Mouse (Mus musculus): Measurements from ENCODE around the gene 4930503E14Rik.
"Not testable (repeated sequence)": the region's sequence is repeated elsewhere in the genome, so short reads cannot be mapped to it uniquely, and the experiment has no call there.

Gene 4930503E14Rik

GRCm38 (mm10) chr14:44213154-44213553 lies at the start of gene 4930503E14Rik:
TSS of gene 4930503E14Rik (minus strand) at chr14:44213254.
- DNase-seq = not testable (repeated sequence)

- DNase-seq = no peak
Observed at GRCm38 (mm10) chr14:44248039-44248438, 35.0 kb upstream of the 4930503E14Rik start.

GRCm38 (mm10) chr14:44197361-44197760 lies 15.7 kb downstream of the 4930503E14Rik start, which contains the start of gene Gm8212:
TSS of gene Gm8212 (plus strand) at chr14:44197661.
- not testable (repeated sequence) for DNase-seq

- not testable (repeated sequence) for DNase-seq
Observed at GRCm38 (mm10) chr14:44123551-44123950, 89.5 kb downstream of the 4930503E14Rik start, which contains the start of gene Gm3327. TSS of gene Gm3327 (plus strand) at chr14:44123851.
